Mouse (Mus musculus) cerebellum, adult 2 months (tissue): ENCODE data around the gene Trarg1.

Experiments used
- CTCF ChIP-seq: fragments of 200-500 bp; IDR thresholded peaks from 2 replicates; pipeline ENCODE4 v1.5.1; 2011; ENCODE audit warnings: low read depth, mild to moderate bottlenecking, control low read depth, low read length, moderate library complexity, borderline replicate concordance; ENCODE audit not compliant: insufficient read depth
- POLR2A ChIP-seq: fragments of 200-500 bp; IDR thresholded peaks from 2 replicates; pipeline ENCODE4 v1.6.1; 2011; ENCODE audit warnings: low read length, control low read depth, borderline replicate concordance; ENCODE audit not compliant: insufficient read depth

GRCm38 (mm10) chr11:76735753-76736324, 56.2 kb downstream of the Trarg1 start:
- TF ChIP-seq POLR2A (no peak), CTCF (no peak)
